Mouse (Mus musculus) testis, adult 2 months (tissue): Measurements from ENCODE around the gene Ccr6. TPM values are rescaled to one million over a fixed set of nuclear protein-coding genes. Genes with fewer than 3 reads are reported as not detected.

Experiments used
- H3K27ac ChIP-seq: fragments of 200-500 bp; 2 replicates; pipeline ENCODE4 v1.5.1; 2012; ENCODE audit warnings: low read depth, low read length; ENCODE audit not compliant: control insufficient read depth, insufficient read depth
- H3K27me3 ChIP-seq: fragments of 200-500 bp; 2 replicates; pipeline ENCODE4 v1.6.1; 2012; ENCODE audit warnings: mild to moderate bottlenecking, low read length, moderate library complexity; ENCODE audit not compliant: control insufficient read depth, insufficient read depth
- H3K36me3 ChIP-seq: fragments of 200-500 bp; 2 replicates; pipeline ENCODE4 v1.6.1; 2012; ENCODE audit warnings: mild to moderate bottlenecking, low read length; ENCODE audit not compliant: control insufficient read depth, insufficient read depth
- H3K4me1 ChIP-seq: fragments of 200-500 bp; 2 replicates; pipeline ENCODE4 v1.6.1; 2012; ENCODE audit warnings: low read length; ENCODE audit not compliant: control insufficient read depth, insufficient read depth
- H3K4me3 ChIP-seq: fragments of 200-500 bp; 2 replicates; pipeline ENCODE4 v1.5.1; 2012; ENCODE audit warnings: low read depth, mild to moderate bottlenecking, low read length, moderate library complexity, mixed read lengths; ENCODE audit not compliant: control insufficient read depth
- CTCF ChIP-seq: fragments of 200-500 bp; IDR thresholded peaks from 2 replicates; pipeline ENCODE4 v1.5.1; 2012; ENCODE audit warnings: low read depth, mild to moderate bottlenecking, inconsistent platforms, low read length, moderate library complexity; ENCODE audit not compliant: control insufficient read depth, insufficient read depth, insufficient replicate concordance
- POLR2A ChIP-seq: fragments of 200-500 bp; IDR thresholded peaks from 2 replicates; pipeline ENCODE4 v1.6.1; 2012; ENCODE audit warnings: low read depth, mild to moderate bottlenecking, inconsistent platforms, low read length, moderate library complexity; ENCODE audit not compliant: control insufficient read depth
- polyA plus RNA-seq: library from polyadenylated mRNA; depleted of rRNA; stranded (reverse); fragments of >200 nt; gene quantifications from 2 replicates; pipeline ENCODE4 v1.2.3, GENCODE M21; 2012

Gene Ccr6
- polyA plus RNA-seq, 1 experiment = 15.7 TPM

DNA sequence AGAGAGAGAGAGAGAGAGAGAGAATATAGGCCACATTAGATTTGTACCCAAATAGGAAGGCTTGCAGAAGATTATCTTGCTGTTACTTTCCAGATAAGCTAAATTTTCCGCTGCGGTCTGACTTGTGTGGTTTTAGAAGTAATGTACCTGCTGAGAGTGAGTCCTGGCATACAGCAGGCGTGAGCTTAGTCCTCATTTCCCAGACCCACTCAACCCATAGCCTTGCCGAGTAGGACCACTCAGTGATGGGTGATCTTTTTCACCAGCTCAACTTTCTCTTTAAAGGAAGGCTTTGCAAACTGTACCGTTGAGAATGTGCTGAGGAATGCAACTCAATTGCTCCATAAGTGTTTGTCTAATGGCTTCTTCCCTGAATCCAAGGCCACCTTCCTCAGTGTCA lies 29.2 kb upstream of the Ccr6 start:
- Histone ChIP-seq H3K36me3 (no peaks in the 10 kb centered on the region), H3K4me3 (no peak overlapping the region), H3K27ac (no peak overlapping the region), H3K27me3 (no peaks in the 10 kb centered on the region), H3K4me1 (no peaks in the 10 kb centered on the region)
- no peak for TF ChIP-seq POLR2A

DNA sequence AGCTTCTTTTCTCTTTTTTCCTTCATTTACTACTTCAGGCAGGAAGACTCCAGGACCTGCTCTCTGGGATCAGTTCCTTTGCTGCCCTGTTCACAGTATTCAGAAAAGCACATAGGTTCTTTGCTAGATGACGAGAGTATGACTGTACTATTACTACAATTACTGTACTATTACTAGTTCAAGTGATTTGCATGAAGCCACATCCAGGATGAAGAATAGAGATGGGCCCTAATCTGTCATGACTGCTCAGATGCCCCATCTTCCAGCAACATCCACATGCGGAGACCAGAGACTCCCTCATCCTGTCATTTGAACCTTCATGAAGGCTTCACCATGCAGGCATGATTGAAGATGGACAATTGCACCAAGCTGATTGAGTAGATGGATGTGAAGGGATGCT lies 26.1 kb upstream of the Ccr6 start:
- TF ChIP-seq POLR2A (no peak), CTCF (no peak)

DNA sequence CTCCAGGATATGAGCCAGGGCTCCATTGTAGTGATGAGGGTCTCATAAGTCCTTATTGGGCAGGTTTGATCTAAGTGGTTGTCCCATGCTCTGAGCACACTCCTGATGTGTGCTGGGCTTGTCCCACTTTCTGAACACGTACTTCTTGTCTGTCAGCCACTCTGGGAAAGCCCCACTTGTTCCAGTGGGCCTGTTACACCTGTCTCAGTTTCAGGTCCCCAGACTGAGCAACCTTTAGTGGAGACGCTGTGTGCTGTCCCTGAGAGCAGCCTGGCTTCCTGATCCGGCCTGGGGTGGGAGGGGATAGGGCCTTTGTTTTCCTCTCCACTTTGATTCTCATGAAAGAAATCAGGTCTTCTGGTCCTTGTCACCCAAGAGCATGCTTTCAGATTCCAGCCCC lies 25.7 kb upstream of the Ccr6 start:
- Histone ChIP-seq H3K27ac (no peak overlapping the region), H3K36me3 (no peaks in the 10 kb centered on the region), H3K4me3 (no peak overlapping the region), H3K27me3 (no peaks in the 10 kb centered on the region), H3K4me1 (no peaks in the 10 kb centered on the region)
- TF ChIP-seq CTCF (no peak), POLR2A (no peak)

More for the DNA sequence above, 26.1 kb upstream of the Ccr6 start:
- Histone ChIP-seq H3K27me3 (no peaks in the 10 kb centered on the region), H3K27ac (no peak overlapping the region), H3K36me3 (no peaks in the 10 kb centered on the region), H3K4me3 (no peak overlapping the region), H3K4me1 (no peaks in the 10 kb centered on the region)

DNA sequence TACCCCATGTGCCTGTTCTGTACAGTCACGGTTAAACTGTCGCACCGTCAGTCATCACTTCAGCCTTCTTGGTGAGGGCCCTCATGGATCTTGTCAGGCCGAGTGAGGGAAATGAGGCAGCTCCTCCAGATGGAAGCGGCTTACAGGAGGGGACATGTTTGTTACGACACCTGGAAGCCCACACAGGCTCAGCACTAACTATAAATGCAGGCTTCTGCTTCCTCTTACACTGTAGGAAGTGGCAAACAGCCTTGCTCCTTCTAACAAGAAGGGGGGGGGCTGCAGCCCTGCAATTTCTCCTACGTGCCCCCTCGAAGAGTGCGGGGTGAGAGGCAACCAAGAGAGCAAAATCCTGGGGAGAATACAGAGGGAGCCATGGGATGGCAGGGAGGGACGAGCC lies 25.2 kb upstream of the Ccr6 start:
- Histone ChIP-seq H3K4me3 (no peak overlapping the region), H3K27me3 (no peaks in the 10 kb centered on the region), H3K27ac (no peak overlapping the region), H3K36me3 (no peaks in the 10 kb centered on the region), H3K4me1 (no peaks in the 10 kb centered on the region)
- TF ChIP-seq POLR2A (no peak), CTCF (no peak)

DNA sequence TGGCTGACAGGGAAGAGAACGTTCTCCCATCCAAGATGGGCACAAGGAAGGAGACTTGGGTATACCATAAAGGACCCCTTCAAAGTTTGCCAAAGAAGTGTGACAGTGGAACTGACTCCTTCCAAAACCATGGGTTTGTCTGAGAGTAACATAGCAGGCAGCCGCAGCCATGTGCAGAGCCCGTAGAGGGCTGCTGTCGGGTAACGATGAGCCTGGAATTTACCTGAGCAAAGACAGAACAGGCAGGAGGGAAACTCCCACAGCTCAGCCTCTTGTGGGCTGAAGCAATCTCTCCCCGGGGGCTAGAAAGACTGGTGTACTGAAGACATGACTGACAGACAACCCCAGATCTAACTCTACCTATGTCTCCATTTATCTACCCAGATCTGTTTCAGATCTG lies 24.4 kb upstream of the Ccr6 start:
- H3K4me3 ChIP-seq = no peak overlapping the region
- TF ChIP-seq POLR2A (no peak), CTCF (no peak)
- H3K27ac ChIP-seq = no peak overlapping the region
- H3K27me3 ChIP-seq = no peaks in the 10 kb centered on the region
- no peaks in the 10 kb centered on the region for H3K4me1 ChIP-seq
- no peaks in the 10 kb centered on the region for H3K36me3 ChIP-seq

DNA sequence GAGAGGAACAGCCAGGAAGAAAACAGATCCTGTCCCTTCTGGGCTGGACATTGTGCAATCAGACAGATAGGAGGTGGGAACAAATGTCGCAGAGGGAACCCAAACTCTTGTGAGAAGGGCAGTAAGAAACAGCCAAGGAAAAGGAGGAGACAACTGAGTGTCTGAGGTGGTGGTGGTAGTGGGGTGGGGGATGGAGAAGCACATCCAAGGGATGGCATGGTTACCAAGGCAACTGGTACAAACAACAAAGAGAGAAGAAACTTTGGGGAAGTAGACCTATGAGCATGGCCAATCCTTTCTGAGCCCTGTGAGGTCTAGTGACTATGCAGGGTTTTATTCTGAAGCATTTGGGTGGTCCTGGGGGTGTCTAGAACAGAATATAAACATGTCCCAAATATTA lies 21.5 kb upstream of the Ccr6 start:
- Histone ChIP-seq H3K27me3 (no peaks in the 10 kb centered on the region), H3K4me1 (no peaks in the 10 kb centered on the region), H3K27ac (no peak overlapping the region), H3K36me3 (no peaks in the 10 kb centered on the region), H3K4me3 (no peak overlapping the region)
- TF ChIP-seq POLR2A (no peak), CTCF (no peak)

DNA sequence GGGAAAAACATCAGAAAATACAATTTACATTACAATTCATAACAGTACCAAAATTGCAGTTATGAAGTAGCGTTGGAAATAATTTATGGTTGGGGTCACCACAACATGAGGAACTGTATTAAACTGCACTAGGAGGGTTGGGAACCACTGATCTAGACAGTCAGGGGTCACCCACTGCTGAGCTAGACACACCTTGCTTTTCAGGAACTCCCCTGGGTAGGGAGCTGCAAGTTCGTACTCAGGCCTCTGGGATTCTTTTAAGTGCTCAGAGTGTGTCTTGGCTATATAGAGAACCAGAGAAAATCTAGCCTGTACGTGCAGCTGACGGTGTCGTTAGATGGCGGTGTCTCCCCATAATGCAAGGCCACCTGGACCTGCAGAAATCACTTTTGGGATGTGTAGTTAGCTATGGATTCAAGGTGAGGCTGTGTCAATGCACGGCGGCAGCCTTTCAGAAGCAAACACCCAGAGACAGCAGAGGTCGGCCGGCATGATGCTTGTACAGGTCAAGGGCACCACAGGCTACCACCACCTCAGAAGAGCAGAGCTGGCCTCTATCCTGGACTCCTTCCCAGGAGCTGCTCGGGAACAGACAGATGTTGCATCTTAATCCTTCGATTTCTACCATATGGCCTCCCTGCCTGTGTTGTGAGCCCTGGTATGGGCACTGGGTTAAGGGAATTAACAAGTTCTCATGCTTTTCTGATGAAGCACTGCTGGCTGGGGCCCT lies 20.7 kb upstream of the Ccr6 start:
- no peak overlapping the region for H3K27ac ChIP-seq
- no peak overlapping the region for H3K4me3 ChIP-seq
- H3K27me3 ChIP-seq = no peaks in the 10 kb centered on the region
- H3K4me1 ChIP-seq = no peaks in the 10 kb centered on the region
- H3K36me3 ChIP-seq = no peaks in the 10 kb centered on the region
- no peak for TF ChIP-seq CTCF

DNA sequence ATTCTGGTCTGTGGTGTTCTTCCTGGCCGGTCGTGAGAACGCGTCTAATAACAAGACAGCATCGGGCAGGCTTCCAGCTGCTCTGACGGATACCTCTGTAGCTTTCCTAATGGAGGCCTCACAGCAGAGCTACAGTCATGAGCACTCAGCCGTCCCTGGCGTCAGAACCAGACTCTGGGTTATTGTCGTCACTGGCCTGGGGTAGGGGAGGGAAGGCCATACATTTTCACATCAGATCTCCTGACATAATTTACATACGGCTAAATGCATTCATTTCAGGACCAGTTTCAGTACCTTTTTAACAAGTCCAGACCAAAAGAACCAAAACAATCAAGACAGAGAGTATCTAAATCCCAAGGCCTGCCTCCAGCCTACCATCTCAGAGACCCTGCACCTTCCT lies 12.6 kb upstream of the Ccr6 start:
- H3K4me3 ChIP-seq = no peak overlapping the region
- no peak overlapping the region for H3K27ac ChIP-seq
- H3K36me3 ChIP-seq = no peaks in the 10 kb centered on the region
- TF ChIP-seq CTCF (no peak), POLR2A (no peak)
- H3K27me3 ChIP-seq = no peaks in the 10 kb centered on the region
- H3K4me1 ChIP-seq = no peaks in the 10 kb centered on the region
